Mouse (Mus musculus) embryonic facial prominence, embryonic 14.5 days (tissue): Measurements from ENCODE around the gene Npw. TPM values are rescaled to one million over a fixed set of nuclear protein-coding genes. Genes with fewer than 3 reads are reported as not detected.
A peak's percentile ranks its signal among the peaks of the same experiment; 100 is the strongest.

Experiments used
- ATAC-seq: fragments of 200-750 bp; cut with Nextera tagmentation; 2 replicates; pipeline ENCODE4 v1.8.0; 2017; ENCODE audit warnings: low read depth, moderate number of reproducible peaks, moderate TSS enrichment
- DNase-seq: peaks from one replicate; pipeline ENCODE4 v3.0.0-alpha.2; 2015; ENCODE audit warnings: low spot score
- H3K27ac ChIP-seq: fragments of 300-500 bp; sonication (generic); replicated peaks from 2 replicates; pipeline ENCODE4 v1.5.1; 2014; ENCODE audit warnings: low read depth, mild to moderate bottlenecking, low read length, moderate library complexity
- H3K27me3 ChIP-seq: fragments of 300-500 bp; sonication (generic); replicated peaks from 2 replicates; pipeline ENCODE4 v1.6.1; 2014; ENCODE audit warnings: low read length; ENCODE audit not compliant: control insufficient read depth, insufficient read depth
- H3K36me3 ChIP-seq: fragments of 300-500 bp; sonication (generic); 2 replicates; pipeline ENCODE4 v1.6.1; 2014; ENCODE audit warnings: low read length, mixed read lengths; ENCODE audit not compliant: control insufficient read depth, insufficient read depth
- H3K4me1 ChIP-seq: fragments of 300-500 bp; sonication (generic); 2 replicates; pipeline ENCODE4 v1.6.1; 2014; ENCODE audit warnings: antibody characterized with exemption, low read length; ENCODE audit not compliant: control insufficient read depth, insufficient read depth
- H3K4me2 ChIP-seq: fragments of 300-500 bp; sonication (generic); 2 replicates; pipeline ENCODE4 v1.6.1; 2014; ENCODE audit warnings: low read depth, mild to moderate bottlenecking, low read length, moderate library complexity, mixed read lengths
- H3K4me3 ChIP-seq: fragments of 300-500 bp; sonication (generic); 2 replicates; pipeline ENCODE4 v1.5.1; 2014; ENCODE audit warnings: low read depth, mild to moderate bottlenecking, low read length
- H3K9ac ChIP-seq: fragments of 300-500 bp; sonication (generic); 2 replicates; pipeline ENCODE4 v1.6.1; 2014; ENCODE audit warnings: low read depth, mild to moderate bottlenecking, low read length, moderate library complexity, mixed read lengths
- H3K9me3 ChIP-seq: fragments of 300-500 bp; sonication (generic); 2 replicates; pipeline ENCODE4 v1.6.1; 2016; ENCODE audit warnings: low read length; ENCODE audit not compliant: control insufficient read depth
- WGBS: fragments of 180-500 bp; shearing (Covaris S2); extraction: QIAGEN DNeasy Blood & Tissue Kit; methylation state at CpG from one replicate; pipeline ENCODE4 v1.1.7; 2014; 5-methylcytosine and 5-hydroxymethylcytosine counted together
- polyA plus RNA-seq: library from polyadenylated mRNA; unstranded; fragments of >200 nt; fragmentation: Nextera tagmentation; extraction: Ambion mirVana; gene quantifications from 2 replicates; pipeline ENCODE4 v1.2.1, GENCODE M21; 2014

Npw gene
- polyA plus RNA-seq, 1 experiment from 2014 or later = 0.82 TPM

DNA sequence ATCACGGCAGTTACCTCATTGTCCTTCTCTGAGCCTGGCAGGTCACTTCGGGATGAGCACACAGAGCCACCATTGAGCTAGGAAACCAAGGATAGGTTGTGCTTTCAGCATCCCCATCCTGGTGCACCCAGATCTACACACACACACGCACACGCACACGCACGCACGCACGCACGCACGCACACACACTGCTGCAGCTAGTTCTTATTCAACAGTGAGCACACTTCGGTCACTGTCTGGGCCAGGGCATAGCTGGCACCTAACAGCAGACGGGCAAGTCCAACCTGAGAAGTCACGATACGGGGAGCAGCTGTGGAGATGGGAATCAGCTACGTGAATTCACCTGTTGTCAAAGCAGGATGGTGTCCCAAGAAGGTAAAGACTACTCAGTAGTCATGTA is 17.7 kb downstream of the Npw start:
- 95% methylated on average over 15 of the region's 15 CpGs for WGBS
- H3K36me3 ChIP-seq = peaks cover 22% of the 10 kb centered on the region
- peak overlapping the region; percentile 93 for H3K27ac ChIP-seq
- H3K9me3 ChIP-seq = no peaks in the 10 kb centered on the region
- no peak overlapping the region for H3K4me3 ChIP-seq
- no peak overlapping the region for H3K4me2 ChIP-seq
- peaks cover 33% of the 10 kb centered on the region for H3K4me1 ChIP-seq
- DNase-seq (no peak), ATAC-seq (no peak)
- H3K27me3 ChIP-seq = no peaks in the 10 kb centered on the region
- no peak overlapping the region for H3K9ac ChIP-seq

- no peak for ATAC-seq
- H3K9me3 ChIP-seq = no peaks in the 10 kb centered on the region
- 89% methylated on average over 7 of the region's 7 CpGs for WGBS
- no peak for DNase-seq
- H3K36me3 ChIP-seq = peaks cover 22% of the 10 kb centered on the region
- H3K27ac ChIP-seq = peak overlapping the region; percentile 93
- no peaks in the 10 kb centered on the region for H3K27me3 ChIP-seq
- H3K4me3 ChIP-seq = no peak overlapping the region
- peak overlapping the region; percentile 19; the same call in 1 of the 2 replicates for H3K4me2 ChIP-seq
- H3K4me1 ChIP-seq = peaks cover 29% of the 10 kb centered on the region
- H3K9ac ChIP-seq = peak overlapping the region; percentile 35; the same call in 1 of the 2 replicates
Measured at GRCm38 (mm10) chr17:24640119-24640518, 18.1 kb downstream of the Npw start.

DNA sequence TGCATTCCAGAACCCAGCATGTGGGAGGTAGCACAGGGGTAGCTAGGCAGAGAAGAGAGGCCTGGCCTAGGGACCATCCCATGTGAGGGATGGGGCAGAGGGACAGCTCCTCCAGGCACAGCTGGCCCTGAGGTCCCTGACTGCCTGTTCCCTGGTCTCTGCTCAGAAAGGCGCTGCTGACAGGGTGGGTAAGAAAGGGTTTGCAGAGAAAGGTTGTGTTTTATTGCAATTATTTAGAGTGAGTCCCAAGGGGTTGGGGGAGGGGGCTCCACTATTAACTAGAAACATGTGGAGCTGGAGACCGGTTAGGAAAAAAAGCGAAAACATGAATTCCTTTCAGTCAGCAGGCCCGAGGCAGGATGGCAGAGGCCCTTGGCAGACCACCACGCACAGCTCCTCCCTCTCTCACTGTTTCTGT is 18.7 kb downstream of the Npw start:
- DNase-seq (peak; percentile 88), ATAC-seq (peak; percentile 47)
- H3K27ac ChIP-seq = peak overlapping the region; percentile 93
- H3K4me3 ChIP-seq = no peak overlapping the region
- peak overlapping the region; percentile 19 for H3K4me2 ChIP-seq
- no peaks in the 10 kb centered on the region for H3K9me3 ChIP-seq
- H3K9ac ChIP-seq = peak overlapping the region; percentile 35; the same call in 1 of the 2 replicates
- H3K36me3 ChIP-seq = peaks cover 22% of the 10 kb centered on the region
- H3K4me1 ChIP-seq = peaks cover 23% of the 10 kb centered on the region
- H3K27me3 ChIP-seq = no peaks in the 10 kb centered on the region
- WGBS = 12% methylated on average over 5 of the region's 5 CpGs

DNA sequence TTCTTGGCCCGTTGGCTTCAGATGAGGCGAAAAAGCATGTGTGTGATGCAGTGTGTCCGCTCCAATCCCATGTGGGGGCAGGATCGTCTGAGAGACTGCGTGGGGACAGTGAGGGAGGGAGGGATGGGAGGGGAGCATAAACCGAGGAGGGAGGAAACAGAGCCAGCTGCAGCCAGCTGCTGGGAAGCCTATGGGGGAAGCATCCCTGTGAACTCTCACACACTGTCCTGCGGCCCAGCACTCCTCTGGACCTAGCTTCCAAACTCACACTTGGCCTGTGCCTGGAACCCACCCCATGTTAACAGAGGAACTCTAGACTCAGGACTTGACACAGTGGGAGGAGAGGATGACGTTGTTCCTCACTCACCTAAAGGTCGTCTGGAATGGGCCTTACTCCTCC is 19.4 kb downstream of the Npw start:
- Histone ChIP-seq H3K4me2 (no peak overlapping the region; the same call in 1 of the 2 replicates), H3K27ac (peak overlapping the region; percentile 93), H3K4me1 (peaks cover 19% of the 10 kb centered on the region), H3K9ac (peak overlapping the region; percentile 35; the same call in 1 of the 2 replicates), H3K4me3 (no peak overlapping the region), H3K36me3 (peaks cover 22% of the 10 kb centered on the region), H3K9me3 (no peaks in the 10 kb centered on the region), H3K27me3 (no peaks in the 10 kb centered on the region)
- 40% methylated on average over 9 of the region's 9 CpGs for WGBS
- ATAC-seq = peak; percentile 46
- peak; percentile 69 for DNase-seq

- Histone ChIP-seq H3K36me3 (peaks cover 22% of the 10 kb centered on the region), H3K4me3 (no peak overlapping the region), H3K4me2 (no peak overlapping the region), H3K4me1 (peaks cover 23% of the 10 kb centered on the region), H3K9ac (peak overlapping the region; percentile 35; the same call in 1 of the 2 replicates), H3K27ac (peak overlapping the region; percentile 93), H3K27me3 (no peaks in the 10 kb centered on the region), H3K9me3 (no peaks in the 10 kb centered on the region)
- DNase-seq (no peak), ATAC-seq (no peak)
- WGBS = 88% methylated on average over 4 of the region's 4 CpGs
Measured at GRCm38 (mm10) chr17:24638214-24638613, 20.0 kb downstream of the Npw start.

DNA sequence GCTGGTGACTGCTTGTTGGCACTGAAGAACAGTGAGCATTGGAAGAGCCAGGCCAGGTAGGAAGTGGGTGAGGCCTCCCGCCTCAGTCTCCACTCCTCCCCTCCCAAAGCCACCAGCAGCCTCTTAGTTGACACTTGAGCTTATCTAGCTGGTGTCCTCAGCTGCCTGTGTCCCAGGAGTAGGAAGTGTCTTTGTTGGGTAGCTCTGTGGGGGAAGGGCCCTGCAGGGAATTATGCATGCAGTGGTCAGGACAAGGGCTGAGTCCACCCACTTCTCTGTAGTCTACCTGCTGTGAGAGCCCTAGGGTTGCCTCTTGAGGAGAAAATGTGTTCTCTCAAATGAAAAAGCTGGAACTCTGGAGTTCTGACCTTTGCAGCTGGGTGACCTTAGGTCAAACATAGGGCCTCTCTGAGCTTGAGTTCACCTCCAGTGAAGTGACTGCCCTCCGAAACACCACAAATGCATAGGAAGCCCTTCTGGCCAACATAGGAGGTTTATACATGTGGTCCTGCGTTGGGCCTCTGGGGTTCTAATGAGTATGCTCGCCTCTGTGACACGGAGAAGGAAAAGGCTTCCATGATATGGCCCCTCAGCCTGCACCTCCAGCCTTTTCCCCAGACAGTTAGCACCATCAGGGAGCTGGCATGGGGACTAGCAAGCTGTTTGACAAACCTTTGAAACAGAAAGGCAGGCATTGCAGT is 21.3 kb downstream of the Npw start:
- Histone ChIP-seq H3K27ac (no peak overlapping the region), H3K9me3 (no peaks in the 10 kb centered on the region), H3K4me2 (no peak overlapping the region), H3K36me3 (peaks cover 20% of the 10 kb centered on the region), H3K4me1 (peaks cover 27% of the 10 kb centered on the region), H3K27me3 (no peaks in the 10 kb centered on the region), H3K9ac (no peak overlapping the region), H3K4me3 (no peak overlapping the region)
- 75% methylated on average over 5 of the region's 5 CpGs for WGBS
- no peak for DNase-seq
- ATAC-seq = no peak

DNA sequence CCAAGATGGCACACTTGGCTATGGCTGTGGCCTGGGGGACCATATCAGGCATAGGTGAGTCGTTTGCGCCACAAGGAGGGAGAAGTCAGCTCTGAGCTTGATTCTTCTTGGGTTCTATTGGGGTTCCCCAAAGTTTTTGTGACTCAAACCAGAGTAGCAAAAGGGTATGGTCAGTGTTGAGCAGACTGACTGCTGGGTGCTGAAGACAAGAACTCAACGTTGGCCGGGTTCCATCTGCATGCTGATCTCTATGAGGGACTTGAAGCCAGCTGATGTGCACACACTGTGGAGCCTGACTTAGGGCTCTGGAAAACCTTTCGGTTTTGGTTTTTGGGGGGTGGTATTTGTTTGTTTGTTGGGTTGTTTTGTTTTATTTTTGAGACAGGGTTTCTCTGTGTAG is 22.6 kb downstream of the Npw start:
- Histone ChIP-seq H3K9me3 (no peaks in the 10 kb centered on the region), H3K4me2 (no peak overlapping the region), H3K27ac (no peak overlapping the region), H3K9ac (no peak overlapping the region), H3K36me3 (peaks cover 17% of the 10 kb centered on the region), H3K4me1 (peaks cover 31% of the 10 kb centered on the region), H3K4me3 (no peak overlapping the region), H3K27me3 (no peaks in the 10 kb centered on the region)
- WGBS = 94% methylated on average over 5 of the region's 5 CpGs
- DNase-seq (no peak), ATAC-seq (no peak)

- Histone ChIP-seq H3K4me3 (no peak overlapping the region), H3K27me3 (no peaks in the 10 kb centered on the region), H3K9me3 (no peaks in the 10 kb centered on the region), H3K27ac (no peak overlapping the region), H3K4me1 (peaks cover 28% of the 10 kb centered on the region), H3K9ac (no peak overlapping the region), H3K36me3 (peaks cover 17% of the 10 kb centered on the region), H3K4me2 (no peak overlapping the region)
- ATAC-seq (no peak), DNase-seq (no peak)
- 89% methylated on average over 4 of the region's 4 CpGs for WGBS
Measured at GRCm38 (mm10) chr17:24635024-24635423, 23.2 kb downstream of the Npw start.

GRCm38 (mm10) chr17:24633831-24634230 is 24.4 kb downstream of the Npw start:
- peaks cover 27% of the 10 kb centered on the region for H3K36me3 ChIP-seq
- ATAC-seq (no peak), DNase-seq (no peak)
- H3K9ac ChIP-seq = no peak overlapping the region
- H3K27me3 ChIP-seq = no peaks in the 10 kb centered on the region
- 97% methylated on average over 11 of the region's 11 CpGs for WGBS
- H3K9me3 ChIP-seq = no peaks in the 10 kb centered on the region
- H3K4me3 ChIP-seq = 0 out of 2 replicates have a peak overlapping the region, but pooled peaks have one; percentile 58
- H3K27ac ChIP-seq = peak overlapping the region; percentile 85; the same call in 1 of the 2 replicates
- H3K4me1 ChIP-seq = peaks cover 18% of the 10 kb centered on the region
- H3K4me2 ChIP-seq = no peak overlapping the region
